Mouse (Mus musculus) bone marrow macrophage, adult 2 months (primary cell): ENCODE data around the gene Hist1h1c. TPM values are rescaled to one million over a fixed set of nuclear protein-coding genes. Genes with fewer than 3 reads are reported as not detected.
"Not testable (repeated sequence)": the region's sequence is repeated elsewhere in the genome, so short reads cannot be mapped to it uniquely, and the experiment has no call there.

Source experiments
- H3K27ac ChIP-seq: 2 replicates; pipeline ENCODE4 v1.5.1; 2012; ENCODE audit warnings: low read depth, low read length; ENCODE audit not compliant: insufficient read depth
- H3K4me1 ChIP-seq: 2 replicates; pipeline ENCODE4 v1.6.1; 2012; ENCODE audit warnings: low read length; ENCODE audit not compliant: control insufficient read depth, insufficient read depth
- H3K4me3 ChIP-seq: 2 replicates; pipeline ENCODE4 v1.5.1; 2012; ENCODE audit warnings: mild to moderate bottlenecking, low read length, moderate library complexity; ENCODE audit not compliant: insufficient read depth
- CTCF ChIP-seq: IDR thresholded peaks from 2 replicates; pipeline ENCODE4 v1.5.1; 2012; ENCODE audit warnings: low read depth, mild to moderate bottlenecking, low read length, moderate library complexity
- POLR2A ChIP-seq: IDR thresholded peaks from 2 replicates; pipeline ENCODE4 v1.6.1; 2012; ENCODE audit warnings: mild to moderate bottlenecking, low read depth, low read length, borderline replicate concordance
- polyA plus RNA-seq: library from polyadenylated mRNA; stranded (reverse); fragments of >200 nt; gene quantifications from 2 replicates; pipeline ENCODE4 v1.2.4, GENCODE M21; 2012; ENCODE audit not compliant: missing spikeins, insufficient read depth, insufficient read length

The Hist1h1c gene
- polyA plus RNA-seq, 1 experiment = 75.5 TPM

GRCm38 (mm10) chr13:23699767-23700166 lies 38.8 kb upstream of the Hist1h1c start:
- H3K27ac ChIP-seq = no peak overlapping the region
- H3K4me1 ChIP-seq = peaks cover 26% of the 10 kb centered on the region
- TF ChIP-seq CTCF = no peak
- H3K4me3 ChIP-seq = no peak overlapping the region

GRCm38 (mm10) chr13:23700786-23701520 lies 37.7 kb upstream of the Hist1h1c start:
- no peak for TF ChIP-seq POLR2A
- peak; percentile 75 for TF ChIP-seq CTCF
- Histone ChIP-seq H3K4me1 (peaks cover 37% of the 10 kb centered on the region), H3K27ac (peak overlapping the region; percentile 5; the same call in 1 of the 2 replicates), H3K4me3 (no peak overlapping the region)

GRCm38 (mm10) chr13:23702220-23702619 lies 36.4 kb upstream of the Hist1h1c start:
- H3K27ac ChIP-seq = peak overlapping the region; percentile 73

GRCm38 (mm10) chr13:23702801-23703200 lies 35.8 kb upstream of the Hist1h1c start:
- Histone ChIP-seq H3K4me1 (peaks cover 42% of the 10 kb centered on the region), H3K27ac (peak overlapping the region; percentile 73)
- not testable (repeated sequence) for H3K4me3 ChIP-seq

More at GRCm38 (mm10) chr13:23702220-23702619, 36.4 kb upstream of the Hist1h1c start:
- no peak for TF ChIP-seq POLR2A
- no peak for TF ChIP-seq CTCF
- Histone ChIP-seq H3K4me3 (no peak overlapping the region), H3K4me1 (peaks cover 42% of the 10 kb centered on the region)

- no peak for TF ChIP-seq CTCF
- no peak for TF ChIP-seq POLR2A
- Histone ChIP-seq H3K4me3 (no peak overlapping the region), H3K27ac (peak overlapping the region; percentile 77), H3K4me1 (peaks cover 54% of the 10 kb centered on the region)
Measured at GRCm38 (mm10) chr13:23705751-23706356, 32.8 kb upstream of the Hist1h1c start.

- Histone ChIP-seq H3K4me1 (peaks cover 60% of the 10 kb centered on the region), H3K27ac (peak overlapping the region; percentile 77)
Measured at GRCm38 (mm10) chr13:23706771-23707170, 31.8 kb upstream of the Hist1h1c start.

GRCm38 (mm10) chr13:23708041-23708440 lies 30.6 kb upstream of the Hist1h1c start:
- H3K27ac ChIP-seq = no peak overlapping the region
- H3K4me1 ChIP-seq = peaks cover 57% of the 10 kb centered on the region
- no peak overlapping the region for H3K4me3 ChIP-seq
- no peak for TF ChIP-seq CTCF
- no peak for TF ChIP-seq POLR2A

More at GRCm38 (mm10) chr13:23706771-23707170, 31.8 kb upstream of the Hist1h1c start:
- TF ChIP-seq POLR2A = no peak
- no peak for TF ChIP-seq CTCF
- no peak overlapping the region for H3K4me3 ChIP-seq

- H3K4me1 ChIP-seq = peaks cover 56% of the 10 kb centered on the region
Measured at GRCm38 (mm10) chr13:23708654-23709053, 30.0 kb upstream of the Hist1h1c start.

GRCm38 (mm10) chr13:23709714-23710373 lies 28.8 kb upstream of the Hist1h1c start:
- Histone ChIP-seq H3K27ac (peak overlapping the region; percentile 87), H3K4me3 (peak overlapping the region; percentile 84), H3K4me1 (peaks cover 54% of the 10 kb centered on the region)
- TF ChIP-seq POLR2A = no peak
- TF ChIP-seq CTCF = no peak; the same call in 1 of the 2 replicates

More at GRCm38 (mm10) chr13:23708654-23709053, 30.0 kb upstream of the Hist1h1c start:
- Histone ChIP-seq H3K4me3 (no peak overlapping the region), H3K27ac (no peak overlapping the region)
- TF ChIP-seq CTCF (no peak), POLR2A (no peak)
